Mouse (Mus musculus) skeletal muscle tissue, postnatal 0 days (tissue): ENCODE results near the gene Lrrc4c. TPM values are rescaled to one million over a fixed set of nuclear protein-coding genes. Genes with fewer than 3 reads are reported as not detected.

ENCODE experiments used
- microRNA-seq, 2 experiments: library from miRNA; unstranded; fragments of <30 nt; microRNA quantifications; one replicate each; pipeline ENCODE4; 2016
- polyA plus RNA-seq: library from polyadenylated mRNA; unstranded; fragments of >200 nt; fragmentation: Nextera tagmentation; extraction: Ambion mirVana; gene quantifications from 2 replicates; pipeline ENCODE4 v1.2.1, GENCODE M21; 2015

Gene Lrrc4c
- polyA plus RNA-seq: 0.45 and 0.65 TPM in 2 replicates

GRCm38 (mm10) chr2:96317387-96318299 is at the start of gene Lrrc4c:
Gene Lrrc4c (plus strand): TSS chr2:96318169.

Small RNAs within 50 kb of the gene (microRNA-seq; reads per million reads assigned to microRNA genes)
- gene Gm44320: 0 reads per million in 2 experiments
